Mouse (Mus musculus): Measurements from ENCODE around the gene Ccdc85a.

Gene Ccdc85a

GRCm38 (mm10) chr11:28583911-28584434 lies at the start of gene Ccdc85a:
Gene Ccdc85a, minus strand, starts transcription at chr11:28584324.
- DNase-seq (ENCODE audit: low read depth, low spot score), result no peak
- H3K36me3 ChIP-seq (ENCODE audit: control insufficient read depth, insufficient read depth, low read length, poor library complexity, severe bottlenecking), result no peaks in the 10 kb centered on the region
- no peaks in the 10 kb centered on the region for H3K27me3 ChIP-seq (ENCODE audit: control insufficient read depth, insufficient read depth, low read length, poor library complexity, severe bottlenecking)

GRCm38 (mm10) chr11:28633571-28634125 lies 49.5 kb upstream of the Ccdc85a start:
- Histone ChIP-seq H3K27me3 (ENCODE audit: control insufficient read depth, insufficient read depth, low read length, poor library complexity, severe bottlenecking) (no peaks in the 10 kb centered on the region), H3K36me3 (ENCODE audit: control insufficient read depth, insufficient read depth, low read length, poor library complexity, severe bottlenecking) (no peaks in the 10 kb centered on the region)
- no peak for DNase-seq (ENCODE audit: low read depth, low spot score)

- Histone ChIP-seq H3K36me3 (ENCODE audit: control insufficient read depth, insufficient read depth, low read length, poor library complexity, severe bottlenecking) (no peaks in the 10 kb centered on the region), H3K27me3 (ENCODE audit: control insufficient read depth, insufficient read depth, low read length, poor library complexity, severe bottlenecking) (no peaks in the 10 kb centered on the region)
- DNase-seq (ENCODE audit: low read depth, low spot score), result no peak
Observed at GRCm38 (mm10) chr11:28633093-28633492, 49.0 kb upstream of the Ccdc85a start.

GRCm38 (mm10) chr11:28630771-28631170 lies 46.6 kb upstream of the Ccdc85a start:
- no peaks in the 10 kb centered on the region for H3K36me3 ChIP-seq (ENCODE audit: control insufficient read depth, insufficient read depth, low read length, poor library complexity, severe bottlenecking)
- DNase-seq (ENCODE audit: low read depth, low spot score), result no peak
- H3K27me3 ChIP-seq (ENCODE audit: control insufficient read depth, insufficient read depth, low read length, poor library complexity, severe bottlenecking), result no peaks in the 10 kb centered on the region

DNA sequence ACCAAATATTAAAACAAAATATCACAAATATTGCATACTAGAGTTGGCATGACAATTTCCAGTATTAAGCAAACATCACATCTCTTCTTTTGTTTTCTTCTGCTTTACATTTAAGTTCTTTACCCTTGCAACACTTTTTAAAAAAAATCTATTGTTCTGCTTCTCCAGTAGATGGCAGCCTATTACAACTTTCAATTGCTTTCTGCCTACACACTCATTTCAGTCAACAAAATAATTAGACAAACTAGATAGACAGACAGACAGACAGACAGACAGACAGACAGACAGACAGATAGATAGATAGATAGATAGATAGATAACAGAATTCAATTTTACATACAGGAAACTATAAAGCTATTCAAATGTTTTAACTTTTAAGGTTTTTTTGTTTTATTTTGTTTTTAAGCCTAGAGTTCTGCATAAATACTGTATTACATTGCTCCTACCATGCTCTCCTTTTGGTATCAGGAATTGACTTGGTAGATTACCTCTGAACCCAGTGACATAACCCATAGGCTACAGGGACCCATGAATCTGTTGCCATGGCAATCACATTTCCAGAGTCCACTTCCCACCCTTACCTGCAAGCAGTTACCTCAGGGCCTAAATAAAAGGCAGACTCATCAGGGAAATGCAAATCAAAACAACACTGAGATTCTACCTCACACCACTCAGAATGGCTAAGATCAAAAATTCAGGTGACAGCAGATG lies 26.8 kb upstream of the Ccdc85a start:
- no peaks in the 10 kb centered on the region for H3K36me3 ChIP-seq (ENCODE audit: control insufficient read depth, insufficient read depth, low read length, poor library complexity, severe bottlenecking)
- DNase-seq (ENCODE audit: low read depth, low spot score), result no peak
- H3K27me3 ChIP-seq (ENCODE audit: control insufficient read depth, insufficient read depth, low read length, poor library complexity, severe bottlenecking), result no peaks in the 10 kb centered on the region

DNA sequence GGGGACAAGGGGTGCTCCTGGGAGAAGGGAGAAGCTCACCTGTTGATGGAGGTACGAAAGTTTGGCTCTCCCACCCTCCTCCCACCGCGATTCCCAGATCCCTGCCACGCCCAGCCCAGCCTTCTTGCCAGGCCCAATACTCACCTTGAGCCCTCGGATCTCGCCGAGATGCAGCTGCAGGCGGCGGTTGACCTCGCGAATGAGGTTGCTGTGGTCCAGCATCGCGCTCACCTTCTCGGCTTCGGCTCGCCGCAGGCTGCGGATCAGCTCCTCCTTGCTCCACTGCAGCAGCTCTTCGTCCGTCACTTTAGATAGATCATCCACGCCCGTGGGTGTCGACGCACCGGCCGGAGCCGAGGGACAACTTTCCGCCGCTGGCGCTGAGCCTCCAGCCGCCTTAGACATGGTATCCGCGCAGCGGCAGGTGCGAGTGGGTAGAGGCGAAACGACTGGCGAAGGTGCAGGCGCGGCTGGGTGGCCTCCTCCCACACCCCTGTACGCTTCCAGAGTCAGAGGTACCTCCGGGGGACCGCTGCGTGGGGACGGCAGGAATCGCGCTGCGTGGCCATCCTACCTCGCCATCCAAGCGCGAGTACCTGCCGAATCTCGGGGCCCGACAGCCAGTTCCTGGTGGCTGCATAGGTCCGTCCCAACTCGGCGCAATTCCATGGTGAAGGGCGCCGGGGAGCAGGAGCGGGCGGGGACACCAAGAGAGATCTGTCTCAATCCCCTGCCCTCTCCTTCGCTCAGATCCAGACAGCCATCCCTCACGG lies 800 bp downstream of the Ccdc85a start:
- H3K27me3 ChIP-seq (ENCODE audit: control insufficient read depth, insufficient read depth, low read length, poor library complexity, severe bottlenecking), result no peaks in the 10 kb centered on the region
- no peak for DNase-seq (ENCODE audit: low read depth, low spot score)
- no peaks in the 10 kb centered on the region for H3K36me3 ChIP-seq (ENCODE audit: control insufficient read depth, insufficient read depth, low read length, poor library complexity, severe bottlenecking)

GRCm38 (mm10) chr11:28582218-28582617 lies 1.9 kb downstream of the Ccdc85a start:
- no peaks in the 10 kb centered on the region for H3K36me3 ChIP-seq (ENCODE audit: control insufficient read depth, insufficient read depth, low read length, poor library complexity, severe bottlenecking)
- DNase-seq (ENCODE audit: low read depth, low spot score), result no peak

GRCm38 (mm10) chr11:28572423-28572822 lies 11.7 kb downstream of the Ccdc85a start:
- DNase-seq (ENCODE audit: low read depth, low spot score), result no peak
- Histone ChIP-seq H3K36me3 (ENCODE audit: control insufficient read depth, insufficient read depth, low read length, poor library complexity, severe bottlenecking) (no peaks in the 10 kb centered on the region), H3K27me3 (ENCODE audit: control insufficient read depth, insufficient read depth, low read length, poor library complexity, severe bottlenecking) (no peaks in the 10 kb centered on the region)

More at GRCm38 (mm10) chr11:28582218-28582617, 1.9 kb downstream of the Ccdc85a start:
- H3K27me3 ChIP-seq (ENCODE audit: control insufficient read depth, insufficient read depth, low read length, poor library complexity, severe bottlenecking), result no peaks in the 10 kb centered on the region

GRCm38 (mm10) chr11:28556420-28556819 lies 27.7 kb downstream of the Ccdc85a start:
- DNase-seq (ENCODE audit: low read depth, low spot score), result no peak

GRCm38 (mm10) chr11:28543429-28543828 lies 40.7 kb downstream of the Ccdc85a start:
- H3K27me3 ChIP-seq (ENCODE audit: control insufficient read depth, insufficient read depth, low read length, poor library complexity, severe bottlenecking), result no peaks in the 10 kb centered on the region; the same call in 1 of the 2 replicates
- no peak for DNase-seq (ENCODE audit: low read depth, low spot score)
- H3K36me3 ChIP-seq (ENCODE audit: control insufficient read depth, insufficient read depth, low read length, poor library complexity, severe bottlenecking), result no peaks in the 10 kb centered on the region

More at GRCm38 (mm10) chr11:28556420-28556819, 27.7 kb downstream of the Ccdc85a start:
- H3K27me3 ChIP-seq (ENCODE audit: control insufficient read depth, insufficient read depth, low read length, poor library complexity, severe bottlenecking), result no peaks in the 10 kb centered on the region
- no peaks in the 10 kb centered on the region for H3K36me3 ChIP-seq (ENCODE audit: control insufficient read depth, insufficient read depth, low read length, poor library complexity, severe bottlenecking)

- Histone ChIP-seq H3K36me3 (ENCODE audit: control insufficient read depth, insufficient read depth, low read length, poor library complexity, severe bottlenecking) (no peaks in the 10 kb centered on the region), H3K27me3 (ENCODE audit: control insufficient read depth, insufficient read depth, low read length, poor library complexity, severe bottlenecking) (no peaks in the 10 kb centered on the region)
- no peak for DNase-seq (ENCODE audit: low read depth, low spot score)
Observed at GRCm38 (mm10) chr11:28541307-28541706, 42.8 kb downstream of the Ccdc85a start.

DNA sequence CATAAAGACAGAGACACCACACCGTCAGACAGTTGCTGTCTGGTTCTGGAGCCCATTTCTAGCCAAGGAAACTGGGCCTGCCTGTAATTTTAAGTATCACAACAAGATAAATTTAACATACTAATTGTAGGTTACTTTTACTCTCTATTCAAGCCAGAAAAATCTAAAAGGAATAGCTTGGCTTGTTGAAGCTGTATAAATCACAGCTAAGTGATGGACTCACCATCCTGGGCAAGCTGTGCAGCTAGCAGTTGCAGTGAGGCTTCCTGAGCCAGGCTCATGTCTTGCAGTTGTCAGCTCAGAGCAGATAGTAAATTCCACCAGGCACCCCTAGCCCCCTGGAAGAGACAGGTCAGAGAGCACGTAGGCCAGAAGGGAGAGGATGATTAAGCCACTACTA lies 50.8 kb downstream of the Ccdc85a start:
- DNase-seq (ENCODE audit: low read depth, low spot score), result no peak
- H3K27me3 ChIP-seq (ENCODE audit: control insufficient read depth, insufficient read depth, low read length, poor library complexity, severe bottlenecking), result no peaks in the 10 kb centered on the region
- H3K36me3 ChIP-seq (ENCODE audit: control insufficient read depth, insufficient read depth, low read length, poor library complexity, severe bottlenecking), result no peaks in the 10 kb centered on the region

DNA sequence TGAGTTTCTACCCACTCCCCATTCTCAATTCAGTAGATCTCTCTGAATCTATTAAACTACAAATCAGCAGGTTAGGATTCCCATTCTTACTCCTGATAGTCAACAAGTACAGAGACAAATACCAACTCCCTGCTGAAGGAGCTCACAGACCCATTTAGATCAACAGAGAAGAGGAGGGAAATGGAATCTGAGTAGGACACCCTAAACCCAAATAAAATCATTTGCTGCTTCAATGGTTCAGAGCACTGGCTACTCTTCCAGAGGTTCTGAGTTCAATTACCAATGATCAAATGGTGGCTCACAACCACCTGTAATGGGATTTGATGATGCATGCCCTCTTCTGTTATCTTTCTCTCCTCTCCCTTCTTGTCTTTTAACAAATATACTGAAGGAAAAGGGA lies 82.9 kb downstream of the Ccdc85a start:
- no peaks in the 10 kb centered on the region for H3K36me3 ChIP-seq (ENCODE audit: control insufficient read depth, insufficient read depth, low read length, poor library complexity, severe bottlenecking)
- no peak for DNase-seq (ENCODE audit: low read depth, low spot score)
- H3K27me3 ChIP-seq (ENCODE audit: control insufficient read depth, insufficient read depth, low read length, poor library complexity, severe bottlenecking), result no peaks in the 10 kb centered on the region

DNA sequence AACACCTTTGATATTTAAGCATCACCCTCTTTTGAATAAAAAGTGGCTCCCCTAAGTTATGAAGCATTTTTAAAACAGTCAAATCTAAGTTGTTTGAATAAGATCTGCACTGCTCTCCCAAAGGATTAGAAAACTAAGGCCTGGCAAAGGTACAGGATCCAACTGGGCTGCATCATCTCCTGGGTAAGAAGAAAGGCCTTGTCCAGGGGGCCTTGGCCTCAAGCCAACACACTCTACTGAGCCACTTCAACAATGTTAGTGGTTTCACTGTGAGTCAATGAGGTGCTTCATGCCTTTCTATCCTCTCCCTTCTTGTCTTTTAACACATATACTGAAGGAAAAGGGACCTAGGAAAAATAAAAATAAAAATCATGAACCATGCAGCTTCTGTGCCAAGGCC lies 87.1 kb downstream of the Ccdc85a start:
- no peak for DNase-seq (ENCODE audit: low read depth, low spot score)
- H3K27me3 ChIP-seq (ENCODE audit: control insufficient read depth, insufficient read depth, low read length, poor library complexity, severe bottlenecking), result no peaks in the 10 kb centered on the region
- H3K36me3 ChIP-seq (ENCODE audit: control insufficient read depth, insufficient read depth, low read length, poor library complexity, severe bottlenecking), result no peaks in the 10 kb centered on the region

GRCm38 (mm10) chr11:28493362-28493761 lies 90.8 kb downstream of the Ccdc85a start:
- Histone ChIP-seq H3K27me3 (ENCODE audit: control insufficient read depth, insufficient read depth, low read length, poor library complexity, severe bottlenecking) (no peaks in the 10 kb centered on the region), H3K36me3 (ENCODE audit: control insufficient read depth, insufficient read depth, low read length, poor library complexity, severe bottlenecking) (no peaks in the 10 kb centered on the region)
- DNase-seq (ENCODE audit: low read depth, low spot score), result no peak
